Mouse (Mus musculus): ENCODE data around the gene Arhgap40.

The Arhgap40 gene

DNA sequence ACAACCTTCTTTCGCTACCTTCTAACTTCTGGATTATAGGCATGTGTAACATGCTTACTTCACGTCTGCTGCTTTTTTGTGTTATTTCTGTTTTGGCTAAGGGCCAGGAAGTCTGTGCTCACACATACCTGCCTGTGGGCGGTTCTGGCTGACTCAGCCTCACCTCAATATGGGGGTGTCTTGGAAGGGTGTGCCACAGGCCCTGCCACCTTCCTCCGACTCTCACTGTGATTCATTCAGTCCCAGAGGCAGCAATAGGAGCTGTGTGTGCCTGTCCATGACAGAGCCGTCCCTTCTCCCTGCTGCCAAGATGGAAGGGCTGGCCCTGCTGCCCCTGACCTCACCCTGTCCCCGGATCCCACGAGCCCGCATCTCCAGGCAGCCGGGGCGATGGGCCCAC, at the start of gene Arhgap40:
Arhgap40 (plus strand) TSS at position 269 of the 400 bp plus-strand sequence.
- ATAC-seq (ENCODE audit: insufficient number of reproducible peaks, low FRiP score, low TSS enrichment) = no peak

DNA sequence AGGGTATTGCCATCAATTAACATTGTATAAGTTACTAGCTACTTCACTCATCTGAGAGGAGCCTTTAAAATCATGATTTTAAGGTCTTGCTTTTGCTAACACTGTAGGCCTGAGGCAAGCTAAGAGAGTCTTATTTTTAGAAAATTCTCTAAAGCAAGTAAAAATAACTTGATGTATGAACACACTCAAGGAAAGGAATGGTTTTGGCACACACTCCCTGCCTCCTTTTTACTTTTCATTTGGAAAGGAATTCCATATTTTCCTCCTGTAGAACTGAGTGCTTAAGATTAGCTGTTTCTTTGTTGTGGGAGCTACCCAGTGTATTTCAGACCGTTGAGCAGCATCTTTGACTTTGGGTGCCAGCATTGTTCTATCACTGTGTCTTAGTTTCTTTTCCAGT, 38.4 kb upstream of the Arhgap40 start:
- no peak for ATAC-seq (ENCODE audit: insufficient number of reproducible peaks, low FRiP score, low TSS enrichment)

DNA sequence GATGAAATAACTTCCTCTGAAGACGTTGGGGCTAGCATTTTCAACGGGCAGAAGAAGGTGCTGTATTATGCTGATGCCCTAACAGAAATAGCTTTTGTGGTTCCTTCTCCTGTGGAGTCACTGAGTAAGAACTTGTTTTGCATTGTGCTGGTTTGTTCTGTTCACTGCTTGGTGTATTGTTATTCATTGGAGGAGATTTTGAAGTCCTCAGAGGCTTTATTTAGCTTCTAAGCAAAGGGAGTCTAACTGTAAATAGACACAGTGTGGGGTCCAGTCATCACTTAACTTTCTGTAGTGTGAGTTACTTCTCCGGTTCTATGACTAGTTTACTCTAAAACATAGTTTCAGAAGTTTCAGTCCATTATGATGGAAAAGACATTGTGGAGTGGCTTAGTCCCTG, 35.0 kb upstream of the Arhgap40 start:
- ATAC-seq (ENCODE audit: insufficient number of reproducible peaks, low FRiP score, low TSS enrichment) = no peak

DNA sequence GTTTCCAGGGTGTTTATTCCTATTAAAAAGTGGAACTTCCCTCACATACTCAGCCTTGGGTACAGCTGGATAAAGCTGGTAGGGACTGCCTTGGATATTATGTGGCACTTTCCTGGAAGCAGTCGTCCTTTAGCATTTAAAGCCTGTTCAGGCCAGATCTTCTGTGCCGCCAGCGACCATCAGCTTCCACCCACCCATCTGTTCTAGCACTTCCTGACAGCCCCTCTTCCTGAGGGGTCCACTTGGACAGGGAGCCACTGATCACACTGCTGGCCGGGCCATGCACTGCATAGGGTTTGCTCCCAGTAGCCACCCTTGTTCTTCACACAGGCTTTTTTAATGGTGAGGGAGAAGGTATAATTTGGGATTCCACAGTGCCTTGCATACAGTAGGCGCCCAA, 14.1 kb upstream of the Arhgap40 start:
- no peak for ATAC-seq (ENCODE audit: insufficient number of reproducible peaks, low FRiP score, low TSS enrichment)

DNA sequence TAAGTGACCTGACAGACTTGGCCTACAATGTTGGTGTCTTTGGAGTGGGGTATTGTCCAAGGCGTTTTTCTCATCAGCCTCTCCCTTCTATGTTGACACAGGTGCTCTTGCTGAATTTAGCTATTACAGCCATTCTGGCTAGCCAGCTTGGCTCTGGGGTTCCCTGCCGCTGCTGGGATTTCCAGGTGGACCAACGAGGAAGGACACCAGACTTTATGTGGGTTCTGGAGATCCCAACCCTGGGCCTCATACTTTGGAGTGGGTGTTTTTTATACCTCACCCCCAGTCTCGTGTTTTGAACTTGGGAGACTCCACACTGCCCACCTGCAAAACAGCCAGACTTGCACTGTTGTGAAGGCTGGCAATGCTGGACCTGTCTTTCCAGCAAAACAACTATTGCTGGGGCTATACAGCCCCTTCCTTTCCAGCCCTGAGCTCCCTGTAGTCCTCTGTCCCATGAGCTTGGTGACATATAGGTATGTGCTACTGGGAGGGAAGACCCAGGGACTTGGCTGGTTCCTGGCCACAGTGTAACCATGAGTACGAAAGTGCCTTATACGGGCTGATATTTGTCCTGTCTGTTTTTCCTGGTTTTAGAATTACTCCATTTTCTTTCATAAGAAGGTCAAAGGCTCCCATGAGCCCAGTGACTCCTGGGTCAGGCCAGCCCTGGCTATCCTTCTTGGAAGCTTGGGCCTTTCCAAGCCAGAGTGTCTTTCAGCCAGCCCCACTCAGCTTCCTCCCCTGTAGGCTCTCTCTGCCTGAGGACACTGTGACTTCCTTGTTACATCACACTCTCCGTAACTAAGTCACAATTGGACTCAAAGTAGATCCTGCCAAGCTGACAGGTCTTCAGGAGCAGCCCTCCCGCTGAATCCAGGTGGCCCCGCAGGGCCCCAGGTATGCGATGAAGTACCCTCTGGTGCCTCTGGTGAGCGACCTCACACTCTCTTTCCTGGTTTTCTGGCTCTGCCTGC, 10.5 kb upstream of the Arhgap40 start, which contains the start of gene Adig:
Adig (plus strand) TSS at position 777 of the 977 bp plus-strand sequence.
- no peak for ATAC-seq (ENCODE audit: insufficient number of reproducible peaks, low FRiP score, low TSS enrichment)

DNA sequence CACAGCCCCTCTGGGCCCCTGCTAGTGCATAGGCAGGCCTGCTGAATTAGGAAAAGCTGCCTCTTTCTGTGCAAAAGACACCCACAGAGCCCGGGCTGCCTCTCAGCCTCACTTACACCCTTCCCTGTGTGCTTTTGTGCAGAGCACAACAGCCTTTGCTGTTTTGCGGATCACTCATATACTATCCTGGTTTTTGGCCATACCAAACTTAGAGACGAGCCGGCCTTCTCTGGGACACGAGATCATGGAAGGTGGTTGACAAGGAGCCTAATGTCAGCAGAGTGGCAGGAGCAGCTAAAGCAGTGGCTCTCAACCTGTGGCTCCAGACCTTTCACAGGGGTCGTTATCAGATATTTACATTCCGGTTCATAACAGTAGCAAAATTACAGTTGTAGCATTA, 9.4 kb upstream of the Arhgap40 start:
- ATAC-seq (ENCODE audit: insufficient number of reproducible peaks, low FRiP score, low TSS enrichment) = no peak

DNA sequence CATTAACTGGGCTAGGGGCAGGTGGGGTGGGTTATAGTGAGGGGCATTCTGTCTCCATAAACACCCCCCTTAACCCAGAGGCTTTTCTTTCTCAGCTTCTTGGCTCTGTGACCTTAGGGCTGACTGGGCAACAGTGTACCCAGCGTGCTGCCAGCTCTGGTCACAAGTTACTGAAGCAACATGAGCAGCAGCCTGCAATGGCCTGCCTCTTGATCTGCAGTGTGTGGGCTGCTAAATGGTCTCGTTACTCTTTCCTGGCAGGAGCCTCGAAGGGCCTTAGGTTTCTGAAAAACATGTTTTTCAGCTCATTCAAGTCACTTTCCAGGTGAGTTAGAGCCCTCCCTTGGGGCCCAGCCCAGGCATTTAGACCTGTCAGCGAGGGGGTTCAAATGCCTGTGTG, 8.9 kb upstream of the Arhgap40 start:
- no peak for ATAC-seq (ENCODE audit: insufficient number of reproducible peaks, low FRiP score, low TSS enrichment)

DNA sequence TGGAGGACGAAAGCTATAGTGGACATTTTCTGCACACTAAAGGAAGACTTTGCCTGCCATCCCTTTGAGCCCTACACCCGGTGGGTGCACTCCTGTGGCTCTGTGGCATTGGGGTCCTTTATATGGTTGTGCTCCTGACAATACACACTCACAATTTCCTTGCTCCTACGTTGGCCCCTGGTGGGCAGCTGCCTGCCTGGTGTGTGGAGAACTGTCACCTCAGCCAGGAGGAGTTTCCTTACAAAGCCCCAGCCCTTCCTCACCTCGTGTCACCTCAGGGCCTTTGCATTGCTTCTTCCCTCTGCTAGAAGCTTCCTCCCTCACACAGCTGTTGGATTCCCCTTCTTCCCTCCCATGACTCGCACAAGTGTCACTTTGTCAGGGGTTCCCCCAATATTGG, 6.1 kb upstream of the Arhgap40 start:
- ATAC-seq (ENCODE audit: insufficient number of reproducible peaks, low FRiP score, low TSS enrichment) = no peak

DNA sequence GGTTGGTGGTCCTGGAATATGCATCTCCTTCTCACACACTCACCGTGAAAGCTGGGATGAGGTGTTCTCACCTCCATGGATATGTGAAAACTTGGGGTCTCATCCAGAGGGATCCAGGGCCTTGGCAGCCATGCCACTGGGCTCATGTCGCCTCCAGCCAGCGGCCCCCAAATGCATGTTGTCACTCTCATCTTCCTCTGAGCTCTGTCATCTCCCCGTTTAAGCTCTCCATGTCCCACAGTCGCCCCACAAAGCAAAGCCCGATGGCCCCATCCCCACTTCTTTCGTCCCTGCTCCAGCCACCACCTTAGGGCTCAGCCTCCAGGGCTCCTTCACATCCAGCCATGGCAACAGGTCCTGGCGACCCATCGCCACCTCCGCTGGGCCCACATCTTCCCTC, 5.5 kb upstream of the Arhgap40 start:
- ATAC-seq (ENCODE audit: insufficient number of reproducible peaks, low FRiP score, low TSS enrichment) = no peak

DNA sequence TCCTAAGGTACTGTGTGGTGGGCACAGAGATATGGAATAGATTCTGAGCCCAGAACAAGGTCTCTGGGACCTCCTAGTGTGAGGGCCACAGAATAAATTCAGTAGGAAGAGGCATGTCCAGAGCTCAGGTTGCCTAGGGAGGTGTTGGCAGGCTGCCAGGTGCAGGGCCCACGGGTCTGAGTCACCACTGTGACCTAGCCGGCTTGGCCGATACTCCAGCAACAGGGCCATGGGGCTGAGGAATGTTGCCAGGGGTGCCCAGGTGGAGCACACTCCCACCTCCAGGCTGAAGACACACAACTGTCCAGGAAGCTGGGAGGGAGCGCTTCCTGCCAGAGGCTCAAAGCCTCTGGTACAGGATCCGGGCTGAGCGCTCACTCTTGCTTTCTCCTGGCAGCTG, 1.9 kb upstream of the Arhgap40 start:
- ATAC-seq (ENCODE audit: insufficient number of reproducible peaks, low FRiP score, low TSS enrichment) = no peak

DNA sequence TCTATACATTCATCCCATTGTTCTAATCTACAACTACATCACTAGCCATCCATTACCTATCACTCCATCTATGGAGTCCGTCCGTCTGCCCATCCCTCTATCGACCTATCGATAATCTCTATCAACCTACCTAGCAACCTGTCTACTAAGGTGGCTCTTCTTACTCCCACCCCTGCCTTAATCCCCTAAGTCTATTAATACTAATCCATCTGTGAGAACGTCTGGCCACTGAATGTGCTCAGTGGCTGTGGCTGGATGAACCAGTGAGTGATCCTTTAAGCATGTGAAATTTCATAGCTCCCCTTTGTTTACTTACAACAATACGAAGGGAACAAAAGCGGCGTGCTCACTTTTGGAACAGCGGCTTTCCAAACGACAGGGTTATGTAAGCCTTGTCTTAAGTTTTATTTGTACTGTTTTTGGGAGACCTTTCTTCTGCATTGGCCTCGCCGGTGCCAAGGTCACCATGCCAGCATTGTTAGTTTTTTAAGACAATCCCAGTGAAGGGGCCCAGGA, 1.3 kb downstream of the Arhgap40 start:
- no peak for ATAC-seq (ENCODE audit: insufficient number of reproducible peaks, low FRiP score, low TSS enrichment)

DNA sequence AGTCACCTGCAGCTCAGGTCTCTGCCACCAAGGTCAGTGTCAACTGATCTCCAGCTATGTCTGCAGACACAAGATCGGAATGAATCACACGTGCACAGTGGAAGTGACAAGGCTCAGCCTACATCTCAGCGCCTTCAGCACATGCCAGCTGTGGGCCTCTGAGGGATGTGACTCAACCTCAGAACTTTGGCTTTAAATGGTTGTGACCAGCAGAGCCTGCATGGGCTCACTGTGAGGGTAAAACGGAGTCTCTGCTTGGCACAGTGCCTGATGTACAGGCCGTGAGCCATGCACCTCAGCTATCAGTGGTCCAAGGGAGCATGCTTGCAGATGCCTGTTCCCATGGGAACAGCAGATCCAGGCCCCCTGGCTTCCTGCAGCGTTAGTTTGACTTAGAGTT, 6.0 kb downstream of the Arhgap40 start:
- ATAC-seq (ENCODE audit: insufficient number of reproducible peaks, low FRiP score, low TSS enrichment) = no peak

DNA sequence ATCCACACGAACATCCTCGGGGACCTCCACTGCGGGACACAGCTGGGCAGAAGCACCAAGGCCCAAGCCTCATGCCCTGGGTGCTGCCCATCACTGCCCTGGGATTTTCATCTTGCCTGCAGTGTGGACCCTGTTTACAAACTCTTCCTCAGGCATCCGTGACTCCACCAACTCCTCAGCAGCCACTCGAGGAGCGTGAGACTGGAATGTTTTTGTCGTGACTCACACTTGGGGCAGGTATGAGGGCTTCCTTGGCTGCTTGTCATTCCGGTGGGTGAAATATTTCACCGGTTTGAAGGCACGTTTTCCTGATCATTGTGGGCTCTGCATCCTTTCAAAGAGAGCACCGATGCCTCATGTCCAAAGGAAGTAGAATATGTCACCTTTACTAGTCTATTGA, 6.5 kb downstream of the Arhgap40 start:
- ATAC-seq (ENCODE audit: insufficient number of reproducible peaks, low FRiP score, low TSS enrichment) = no peak

DNA sequence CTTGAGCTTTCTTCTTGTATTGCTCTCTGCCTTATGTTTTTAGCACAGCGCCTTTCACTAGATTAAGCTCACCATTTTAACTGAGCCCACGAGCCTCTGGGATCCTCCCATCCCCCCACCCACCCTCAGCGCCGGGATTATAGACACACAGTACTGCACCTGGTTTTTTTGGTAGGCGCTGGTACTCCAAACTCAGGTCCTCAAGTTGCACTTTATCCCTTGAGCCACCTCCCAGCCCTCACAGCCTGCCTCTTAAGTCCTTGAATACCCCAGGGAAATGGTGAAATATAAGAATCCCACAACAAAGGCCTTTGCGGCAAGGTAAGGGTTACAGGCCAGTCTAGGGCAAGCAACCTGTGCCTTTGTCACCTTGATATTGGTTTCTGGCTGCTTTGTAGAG, 7.2 kb downstream of the Arhgap40 start:
- no peak for ATAC-seq (ENCODE audit: insufficient number of reproducible peaks, low FRiP score, low TSS enrichment)

DNA sequence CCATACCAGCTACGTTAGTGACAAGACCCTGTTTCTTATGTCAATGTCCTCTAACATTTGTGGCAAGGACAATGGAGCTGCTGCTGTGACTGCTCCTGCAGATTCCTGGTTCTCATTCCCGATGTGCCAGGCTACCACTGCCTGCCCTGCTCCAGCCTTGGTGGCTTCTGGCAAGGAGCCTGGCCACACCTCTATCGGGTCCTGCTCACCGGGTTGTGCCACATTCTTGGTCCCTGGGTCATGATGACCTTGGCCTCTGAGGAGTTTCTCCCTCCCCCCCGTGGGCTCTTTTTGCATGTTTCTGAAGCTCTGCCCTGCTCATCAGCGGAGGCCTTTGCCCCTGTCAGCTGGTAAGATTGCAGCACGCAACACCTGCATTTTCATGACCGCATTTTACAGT, 10.5 kb downstream of the Arhgap40 start:
- no peak for ATAC-seq (ENCODE audit: insufficient number of reproducible peaks, low FRiP score, low TSS enrichment)

DNA sequence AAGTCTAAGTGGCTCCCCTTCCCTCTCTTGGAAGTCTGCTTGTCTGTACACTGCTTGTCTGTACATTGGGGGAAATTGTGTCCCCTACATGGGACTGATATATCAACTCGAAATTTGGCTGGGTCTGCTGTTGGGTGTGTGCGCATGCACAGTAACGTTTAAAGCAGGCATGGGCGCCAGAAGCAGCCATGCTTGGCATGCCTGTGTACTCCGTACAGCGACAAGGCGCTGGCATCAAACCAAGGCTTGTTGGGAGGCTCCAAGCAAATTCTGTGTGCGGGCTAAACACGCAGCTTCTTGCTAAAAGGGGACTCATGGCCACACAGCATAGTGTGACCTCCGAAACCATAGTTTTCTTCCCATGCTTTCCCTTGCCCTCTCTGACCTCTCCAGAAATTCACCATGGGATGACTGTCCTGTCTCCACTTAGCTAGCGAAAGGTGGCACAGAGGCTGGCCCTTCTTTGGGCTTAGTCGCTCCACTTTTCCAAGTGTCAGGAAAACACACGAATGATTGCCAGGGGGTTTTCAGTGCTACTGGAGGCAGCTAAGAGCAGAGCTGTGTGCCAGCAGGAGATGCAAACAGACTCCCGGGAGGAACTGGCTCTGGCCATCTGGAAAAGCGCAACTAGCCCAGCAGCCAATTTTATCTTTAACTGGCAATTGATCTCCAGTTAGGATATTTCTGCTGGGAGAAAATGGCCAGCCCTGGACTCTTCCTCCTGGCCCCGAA, 11.7 kb downstream of the Arhgap40 start:
- no peak for ATAC-seq (ENCODE audit: insufficient number of reproducible peaks, low FRiP score, low TSS enrichment)

DNA sequence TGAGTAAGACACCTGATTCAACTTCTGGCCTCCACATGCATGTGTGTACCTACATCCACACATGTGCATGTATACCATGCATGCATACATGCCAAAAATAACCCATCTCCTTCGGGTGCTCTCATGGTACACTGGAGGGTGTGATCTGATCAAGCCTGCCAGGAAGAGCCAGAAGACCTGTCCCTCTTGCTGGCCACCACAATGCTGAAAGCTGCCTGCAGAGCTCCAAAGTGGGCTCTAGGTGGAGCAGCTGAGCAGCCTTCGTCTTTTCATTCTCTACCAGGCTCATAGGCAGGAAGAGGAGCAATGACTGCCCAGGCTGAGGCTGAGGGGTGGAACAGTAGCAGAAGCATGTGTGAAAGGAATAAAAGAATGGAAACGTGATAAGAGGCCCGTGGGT, 21.5 kb downstream of the Arhgap40 start:
- ATAC-seq (ENCODE audit: insufficient number of reproducible peaks, low FRiP score, low TSS enrichment) = peak; percentile 68

DNA sequence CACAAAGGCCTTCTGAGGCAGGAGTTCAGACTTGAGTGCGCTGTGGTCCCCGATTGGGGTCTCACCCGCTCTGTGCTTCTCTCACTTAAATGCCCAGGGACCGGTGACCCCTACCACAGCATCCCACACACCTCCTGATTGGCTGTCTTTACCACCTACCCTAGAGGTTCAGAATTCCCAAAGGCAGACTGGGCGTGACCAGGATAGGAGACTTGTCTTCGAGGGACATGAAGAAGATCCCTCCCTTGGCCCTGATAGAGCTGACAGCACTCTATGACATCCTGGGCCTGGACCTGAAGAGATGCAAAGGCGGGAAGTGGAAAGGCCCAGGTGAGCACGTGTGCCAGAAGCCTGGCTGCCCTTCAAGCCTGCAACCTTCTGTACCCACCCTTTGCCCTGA, 22.0 kb downstream of the Arhgap40 start:
- no peak; the same call in 1 of the 2 replicates for ATAC-seq (ENCODE audit: insufficient number of reproducible peaks, low FRiP score, low TSS enrichment)

DNA sequence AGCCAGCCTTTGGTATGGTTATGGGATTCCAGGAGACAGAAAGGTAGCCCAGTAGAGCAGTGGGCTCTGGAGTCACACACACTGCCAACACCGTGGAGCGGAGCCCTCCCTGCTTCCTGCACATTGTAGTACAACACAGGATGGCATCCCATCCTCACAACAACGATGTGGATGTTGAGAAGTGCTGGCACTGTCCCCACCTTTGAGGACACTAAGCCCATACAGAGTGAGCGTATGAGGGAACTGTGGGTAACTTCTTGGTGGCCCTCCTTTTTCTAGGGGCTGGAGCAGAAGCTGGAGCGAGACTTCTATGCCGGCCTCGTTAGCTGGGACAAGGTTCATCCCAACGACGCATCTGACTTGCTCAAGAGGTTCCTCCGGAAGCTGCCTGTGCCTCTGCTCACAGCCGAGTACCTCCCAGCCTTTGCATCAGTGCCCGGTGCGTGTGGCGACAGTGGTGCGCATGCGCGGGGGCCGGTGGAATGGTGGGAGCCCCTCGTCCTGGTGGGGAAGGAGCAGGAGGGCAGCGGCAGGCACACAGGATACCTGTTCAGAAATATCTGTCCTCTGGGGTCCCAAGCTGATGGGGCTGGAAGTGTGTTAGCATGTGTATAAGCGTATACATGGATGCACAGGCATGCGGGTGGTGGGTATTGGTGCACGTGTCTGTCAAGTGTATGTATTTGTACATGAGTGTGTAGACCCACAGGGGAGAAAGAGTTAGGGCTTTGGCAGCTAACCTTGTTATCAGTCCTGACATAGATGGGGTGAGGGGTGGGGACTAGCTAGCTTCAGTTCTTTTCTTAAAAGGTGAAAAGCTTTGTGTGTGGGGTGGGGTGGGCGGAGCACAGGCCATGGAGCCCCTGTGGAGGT, 27.1 kb downstream of the Arhgap40 start:
- no peak for ATAC-seq (ENCODE audit: insufficient number of reproducible peaks, low FRiP score, low TSS enrichment)

DNA sequence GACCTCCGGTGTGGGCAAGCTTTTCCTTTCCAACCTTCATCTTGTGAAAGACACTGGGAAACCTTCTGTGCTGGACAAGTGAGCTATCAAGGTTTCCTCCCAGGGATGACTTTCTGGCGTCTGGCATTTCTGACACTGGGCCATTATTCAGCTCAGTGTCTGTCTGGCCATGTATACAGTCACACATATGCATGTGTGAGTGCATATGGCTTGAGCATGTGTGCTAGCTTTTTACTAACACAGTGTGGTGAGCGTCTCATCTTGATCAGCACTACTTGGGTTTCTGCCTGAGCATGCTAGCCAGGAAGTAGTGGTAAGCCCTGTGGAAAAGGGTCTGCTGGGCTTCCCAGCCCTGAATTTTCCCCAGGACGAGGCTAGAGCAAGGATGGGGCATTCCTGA, 28.7 kb downstream of the Arhgap40 start:
- no peak for ATAC-seq (ENCODE audit: insufficient number of reproducible peaks, low FRiP score, low TSS enrichment)
